Mouse (Mus musculus) ES-Bruce4 (cell line): Measurements from ENCODE around the gene Telo2.

Source experiments
- CTCF ChIP-seq: IDR thresholded peaks from one replicate; pipeline ENCODE4 v1.8.1; 2011; ENCODE audit warnings: low read depth, low read length
- EP300 ChIP-seq: IDR thresholded peaks from 2 replicates; pipeline ENCODE4 v1.6.1; 2011; ENCODE audit warnings: low read depth, low read length; ENCODE audit not compliant: insufficient read depth
- POLR2A ChIP-seq: IDR thresholded peaks from one replicate; pipeline ENCODE4 v1.8.1; 2011; ENCODE audit warnings: low read length; ENCODE audit not compliant: insufficient read depth

DNA sequence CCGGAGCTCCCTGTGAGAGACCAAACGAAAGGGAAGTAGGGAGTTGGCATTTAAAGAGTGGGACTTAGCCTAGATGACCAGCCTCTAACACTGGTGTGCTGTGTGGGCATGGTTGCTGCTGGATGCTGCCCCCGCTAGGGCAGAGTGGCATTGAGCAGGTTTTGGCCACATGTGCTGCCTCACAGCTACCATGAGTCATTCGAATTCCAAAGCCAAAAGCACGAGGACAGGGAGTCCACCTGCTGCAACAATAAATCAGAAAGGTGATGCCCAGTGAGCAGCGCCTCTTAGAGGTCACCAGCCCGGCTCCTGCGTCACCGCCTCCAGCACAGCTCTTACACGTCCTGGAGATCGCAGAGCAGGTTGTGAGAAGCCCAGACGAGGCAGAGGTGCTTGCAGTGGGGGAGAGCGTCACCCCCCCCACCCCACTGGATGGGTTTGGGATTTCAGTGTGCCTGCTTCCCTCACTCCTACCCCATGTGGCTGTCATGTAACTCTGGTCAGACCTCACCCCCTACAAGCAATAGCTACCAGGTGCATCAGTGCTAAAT lies 30.9 kb downstream of the Telo2 start:
- TF ChIP-seq POLR2A = no peak
- no peak for TF ChIP-seq CTCF
- no peak for TF ChIP-seq EP300
